Mouse (Mus musculus) frontal cortex, adult 2 months (tissue): ENCODE data around the gene Sh3d19. TPM values are rescaled to one million over a fixed set of nuclear protein-coding genes. Genes with fewer than 3 reads are reported as not detected.

Experiments used
- DNase-seq, 2 experiments: peaks; one replicate each; pipeline ENCODE4 v3.0.0; 2022; ENCODE audit warnings: low spot score in 1 of 2; ENCODE audit errors: extremely low spot score in 1 of 2
- polyA plus RNA-seq: library from polyadenylated mRNA; depleted of rRNA; stranded (reverse); fragments of >200 nt; gene quantifications from 2 replicates; pipeline ENCODE4 v1.2.3, GENCODE M21; 2012

The Sh3d19 gene
- polyA plus RNA-seq, 1 experiment = 13.5 TPM

- no peak for DNase-seq
These were observed 53.3 kb downstream of the Sh3d19 start for GRCm38 (mm10) chr3:86024065-86024795.

DNA sequence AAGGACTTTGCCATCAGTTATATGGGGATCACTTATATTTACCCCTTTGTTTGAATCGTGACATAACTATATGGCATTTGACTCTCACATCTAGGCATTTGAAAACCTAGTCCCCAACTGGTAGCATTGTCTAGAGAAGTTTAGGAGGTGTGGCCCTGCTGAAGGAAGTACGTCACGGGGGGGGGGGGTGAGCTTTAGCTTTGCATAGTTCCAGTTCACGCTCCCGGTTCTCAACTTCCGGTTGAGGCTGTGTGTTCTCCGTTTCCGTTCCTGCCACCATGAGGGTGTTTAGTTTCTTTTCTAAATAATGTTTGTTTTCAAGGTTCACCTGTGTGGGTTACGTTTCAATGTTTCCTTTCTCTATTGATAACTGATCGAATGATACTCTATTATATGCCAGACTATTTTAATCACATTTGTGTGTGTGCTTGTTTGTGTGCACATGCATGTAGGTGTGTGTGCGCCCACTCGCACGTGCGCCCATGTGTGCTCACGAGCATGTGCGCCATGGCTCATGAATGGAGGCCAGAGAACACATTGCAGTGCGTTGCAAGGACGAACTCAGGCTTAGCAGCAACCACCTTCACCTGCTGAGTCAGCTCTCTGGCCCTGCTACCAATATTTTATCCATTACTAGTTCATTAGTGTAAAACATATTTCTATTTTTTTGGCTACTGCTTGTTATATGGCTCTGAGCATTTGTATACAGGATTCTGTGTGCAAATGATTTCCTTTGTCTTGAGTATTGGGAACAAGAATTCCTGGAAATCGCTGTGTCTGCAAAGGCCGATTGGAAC is 54.6 kb downstream of the Sh3d19 start:
- DNase-seq = no peak

DNA sequence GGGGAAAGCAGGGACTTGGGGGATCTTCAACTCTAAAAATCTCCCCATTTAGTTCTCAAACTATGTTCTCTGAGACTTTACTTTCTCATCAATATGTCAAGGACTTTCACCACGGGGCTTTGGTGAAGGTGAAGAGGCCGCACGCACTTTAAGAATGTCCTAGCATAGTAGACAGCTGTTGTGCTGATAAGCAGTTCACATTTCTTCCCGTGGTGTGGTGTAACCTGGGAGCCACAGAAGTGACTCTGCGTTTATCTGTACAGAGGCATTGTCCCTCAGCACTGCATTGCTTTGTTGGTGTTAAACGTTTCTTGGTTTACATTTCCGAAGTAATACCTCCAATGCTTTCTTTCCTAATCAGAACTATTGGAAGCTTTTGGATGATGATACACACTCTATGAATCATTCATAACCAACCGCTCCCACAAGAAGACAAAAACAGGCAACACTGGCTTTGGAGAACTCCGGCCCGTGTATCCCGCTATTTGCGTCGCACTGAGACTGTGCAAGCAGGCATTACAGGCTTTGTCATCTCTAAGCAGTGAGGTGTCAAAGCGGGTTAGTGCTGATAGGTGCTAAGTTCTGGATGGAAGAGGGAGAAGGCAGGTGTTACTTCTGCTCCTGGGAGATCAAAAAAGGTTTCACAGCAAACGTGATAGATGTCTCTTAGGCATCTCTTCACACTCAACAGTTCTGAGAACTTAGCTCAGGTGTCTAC is 57.9 kb downstream of the Sh3d19 start:
- DNase-seq = no peak

- DNase-seq = no peak
These were observed 59.7 kb downstream of the Sh3d19 start for GRCm38 (mm10) chr3:86030566-86030965.

GRCm38 (mm10) chr3:86033455-86034090 is 62.7 kb downstream of the Sh3d19 start:
- no peak for DNase-seq

DNA sequence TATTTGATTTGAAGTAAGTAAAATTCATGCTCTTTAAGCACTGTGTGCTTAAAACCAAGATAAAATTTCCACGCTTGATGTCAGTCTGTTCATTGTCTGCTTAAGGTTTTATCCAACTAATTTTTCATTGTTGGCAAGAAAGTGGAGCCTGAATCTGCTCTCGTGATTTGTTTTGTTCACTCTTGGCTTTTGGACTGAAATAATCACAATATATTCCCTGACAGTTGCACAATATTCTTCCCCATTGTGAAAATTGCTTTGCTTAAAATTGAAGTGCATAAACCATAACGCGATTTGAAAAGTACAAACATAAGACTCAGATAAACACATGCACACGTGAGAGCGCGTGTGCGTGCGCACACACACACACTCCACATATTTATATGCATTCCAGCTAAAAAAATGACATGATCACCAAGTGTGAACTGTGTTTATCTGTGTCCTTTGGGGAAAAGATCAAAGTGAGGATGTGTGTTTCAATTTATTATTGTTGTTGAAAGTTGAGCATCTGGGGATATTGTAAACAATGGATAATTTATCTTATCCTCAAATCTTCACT is 67.1 kb downstream of the Sh3d19 start:
- no peak for DNase-seq

DNA sequence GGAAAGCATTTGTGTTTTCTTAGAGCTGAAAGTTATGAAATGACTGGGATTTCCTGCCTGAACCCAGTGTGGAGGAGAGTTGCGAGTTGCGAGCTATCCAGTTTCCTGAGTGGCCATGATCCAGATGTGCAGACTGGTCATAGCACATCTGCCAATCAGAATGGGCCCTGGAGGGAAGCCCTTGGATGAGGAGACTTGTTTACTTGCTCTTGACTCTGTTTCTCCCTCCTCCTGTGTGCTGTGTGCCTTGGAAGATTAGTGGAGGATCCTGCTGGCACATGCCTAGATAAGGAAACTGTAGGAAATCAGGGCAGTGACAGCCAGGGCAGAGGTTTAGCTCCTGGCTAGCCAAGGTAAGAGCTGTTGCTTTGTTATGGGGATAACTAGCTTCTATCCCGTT is 67.7 kb downstream of the Sh3d19 start:
- no peak for DNase-seq

- peak in 1 of 2 experiments; percentile 26 for DNase-seq
These were observed 69.6 kb downstream of the Sh3d19 start for GRCm38 (mm10) chr3:86040286-86041201.

GRCm38 (mm10) chr3:86047686-86048408 is 76.9 kb downstream of the Sh3d19 start:
- DNase-seq = no peak

DNA sequence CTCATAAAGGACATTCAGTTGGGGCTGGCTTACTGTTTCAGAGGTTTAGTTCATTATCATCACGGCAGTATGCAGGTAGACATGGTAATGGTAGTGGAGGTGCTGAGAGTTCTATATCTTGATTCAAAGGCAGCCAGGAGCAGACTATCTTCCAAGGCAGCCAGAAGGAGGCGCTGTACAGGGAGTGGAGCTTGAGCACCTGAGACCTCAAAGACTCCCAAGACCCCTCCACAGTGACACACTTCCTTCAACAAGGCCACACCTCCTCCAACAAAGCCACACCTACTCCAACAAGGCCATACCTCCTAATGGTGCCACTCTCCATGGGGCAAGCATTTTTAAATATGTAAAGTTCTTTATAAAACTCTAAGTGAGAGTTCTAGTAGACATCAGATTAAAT is 78.1 kb downstream of the Sh3d19 start:
- DNase-seq = no peak

GRCm38 (mm10) chr3:86056678-86057077 is 85.8 kb downstream of the Sh3d19 start:
- DNase-seq = no peak

DNA sequence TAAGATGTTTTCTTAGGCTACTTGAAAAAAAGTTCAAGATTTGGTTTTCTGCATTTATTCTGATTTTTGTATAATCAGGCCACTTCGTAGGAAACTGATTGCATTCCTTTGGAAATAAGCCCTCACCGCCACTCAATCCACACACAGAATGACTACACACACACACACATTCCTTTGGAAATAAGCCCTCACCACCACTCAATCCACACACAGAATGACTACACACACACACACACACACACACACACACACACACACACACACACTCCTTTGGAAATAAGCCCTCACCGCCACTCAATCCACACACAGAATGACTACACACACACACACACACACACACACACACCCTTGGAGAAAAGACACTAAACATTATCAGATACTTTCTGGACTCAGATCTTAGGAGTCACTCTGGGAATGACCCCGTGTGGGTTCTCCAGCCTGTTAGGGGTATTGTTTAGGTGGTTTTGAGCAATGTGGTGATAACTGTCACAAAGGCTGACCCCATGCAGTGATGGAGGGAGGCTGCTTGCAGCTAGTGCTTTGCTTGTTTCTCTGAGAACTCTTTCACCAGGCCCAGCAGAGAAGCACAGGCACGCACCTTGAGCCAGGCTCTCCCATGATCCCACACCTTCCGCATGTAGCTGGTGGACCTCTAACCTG is 86.7 kb downstream of the Sh3d19 start:
- DNase-seq = no peak

GRCm38 (mm10) chr3:86069646-86070250 is 98.8 kb downstream of the Sh3d19 start:
- no peak for DNase-seq

DNA sequence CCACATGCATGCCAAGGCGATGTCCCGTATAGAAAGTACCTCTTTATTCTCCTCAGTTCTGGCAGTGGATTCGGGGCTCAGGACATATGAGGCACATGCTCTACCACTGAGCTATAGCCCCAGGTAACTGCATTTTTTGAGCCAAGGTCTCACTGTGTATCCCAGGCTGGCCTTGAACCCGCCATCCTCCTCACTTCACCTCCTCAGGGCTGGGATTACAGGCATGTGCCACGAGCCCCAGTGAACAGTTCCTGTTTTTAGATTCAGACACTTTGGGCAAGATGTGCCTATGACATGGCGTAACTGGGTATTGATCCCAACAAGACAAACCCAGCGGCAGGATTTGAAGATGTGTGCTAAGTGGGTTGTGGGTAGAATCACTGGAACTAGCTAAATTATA is 99.9 kb downstream of the Sh3d19 start:
- DNase-seq = no peak

DNA sequence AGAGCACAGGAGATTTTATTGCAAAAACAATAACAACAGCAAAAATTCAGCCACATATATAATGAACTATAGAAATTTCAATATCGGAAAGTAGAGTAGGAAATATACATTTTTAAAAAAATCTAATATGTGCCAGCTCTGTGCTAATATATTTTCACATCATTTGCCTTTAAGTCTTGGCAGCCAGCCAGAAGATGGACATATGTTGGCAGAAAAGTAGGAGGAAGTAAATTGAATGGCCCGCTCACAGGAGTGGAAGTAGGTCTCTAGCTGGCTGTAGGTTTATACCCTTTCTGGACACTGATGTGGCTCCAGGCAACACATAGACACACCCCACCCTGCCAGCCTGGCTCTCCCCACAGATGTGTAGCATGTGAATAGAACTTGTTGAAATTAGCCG is 101.2 kb downstream of the Sh3d19 start:
- no peak for DNase-seq

- DNase-seq = no peak
These were observed 102.0 kb downstream of the Sh3d19 start for GRCm38 (mm10) chr3:86072889-86073288.

GRCm38 (mm10) chr3:86075593-86075992 is 104.7 kb downstream of the Sh3d19 start:
- no peak for DNase-seq
